Mouse (Mus musculus) bone marrow macrophage, adult 2 months (primary cell): ENCODE measurements around the gene Rtn4rl1.

ENCODE experiments used
- CTCF ChIP-seq: IDR thresholded peaks from 2 replicates; pipeline ENCODE4 v1.5.1; 2012; ENCODE audit warnings: low read depth, mild to moderate bottlenecking, low read length, moderate library complexity
- POLR2A ChIP-seq: IDR thresholded peaks from 2 replicates; pipeline ENCODE4 v1.6.1; 2012; ENCODE audit warnings: mild to moderate bottlenecking, low read depth, low read length, borderline replicate concordance

GRCm38 (mm10) chr11:75313834-75314233, 120.3 kb downstream of the Rtn4rl1 start:
- TF ChIP-seq POLR2A = no peak
- no peak for TF ChIP-seq CTCF
